Mouse (Mus musculus) left cerebral cortex, adult 11 months (tissue): ENCODE measurements around the gene Gm47995.
"Not testable (repeated sequence)": the region's sequence is repeated elsewhere in the genome, so short reads cannot be mapped to it uniquely, and the experiment has no call there.

Experiments used
- DNase-seq: peaks from one replicate; pipeline ENCODE4 v3.0.0; 2022; ENCODE audit warnings: low spot score

The Gm47995 gene

DNA sequence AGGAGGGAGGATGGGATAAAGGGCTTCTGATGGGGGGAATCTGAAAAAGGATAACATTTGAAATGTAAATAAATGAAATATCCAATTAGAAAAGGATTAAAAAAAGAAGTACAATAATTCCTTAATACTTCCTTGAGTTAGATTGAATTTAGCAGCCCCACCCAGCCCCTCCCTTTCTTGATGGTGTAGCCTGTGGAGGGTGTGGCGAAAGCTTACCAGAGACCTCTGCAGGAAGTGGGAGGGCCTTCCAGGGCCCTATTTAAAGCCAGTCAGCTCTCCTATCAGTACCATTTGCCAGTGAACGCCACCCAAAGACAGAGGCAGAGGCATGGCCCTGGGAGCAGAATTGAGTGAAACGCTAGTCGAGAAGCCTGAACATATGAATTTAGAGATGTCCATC lies at the start of gene Gm47995:
TSS of gene Gm47995 (plus strand) at position 329 of the 400 bp plus-strand sequence.
- DNase-seq: not testable (repeated sequence)

DNA sequence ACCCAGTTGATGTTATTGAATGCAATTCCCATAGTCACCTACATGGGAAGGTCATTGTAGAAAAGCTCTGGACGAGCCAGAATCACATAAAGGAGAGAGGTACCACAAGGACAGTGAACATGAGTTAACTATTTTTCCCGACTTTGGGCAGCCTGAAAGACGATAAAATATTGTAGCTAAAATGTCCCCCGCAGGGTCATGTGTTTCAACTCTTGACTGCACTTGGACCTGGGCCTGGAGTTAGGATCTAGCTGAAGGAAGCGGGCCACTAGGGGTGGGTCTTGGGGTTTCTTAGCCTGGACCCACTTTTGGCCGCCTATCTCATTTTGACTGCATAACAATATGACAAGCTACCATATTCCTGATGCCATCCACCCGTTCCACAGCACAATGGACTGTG lies 48.0 kb upstream of the Gm47995 start:
- no peak for DNase-seq

- DNase-seq: no peak
Observed at GRCm38 (mm10) chr1:151151089-151151488, 47.2 kb upstream of the Gm47995 start.

DNA sequence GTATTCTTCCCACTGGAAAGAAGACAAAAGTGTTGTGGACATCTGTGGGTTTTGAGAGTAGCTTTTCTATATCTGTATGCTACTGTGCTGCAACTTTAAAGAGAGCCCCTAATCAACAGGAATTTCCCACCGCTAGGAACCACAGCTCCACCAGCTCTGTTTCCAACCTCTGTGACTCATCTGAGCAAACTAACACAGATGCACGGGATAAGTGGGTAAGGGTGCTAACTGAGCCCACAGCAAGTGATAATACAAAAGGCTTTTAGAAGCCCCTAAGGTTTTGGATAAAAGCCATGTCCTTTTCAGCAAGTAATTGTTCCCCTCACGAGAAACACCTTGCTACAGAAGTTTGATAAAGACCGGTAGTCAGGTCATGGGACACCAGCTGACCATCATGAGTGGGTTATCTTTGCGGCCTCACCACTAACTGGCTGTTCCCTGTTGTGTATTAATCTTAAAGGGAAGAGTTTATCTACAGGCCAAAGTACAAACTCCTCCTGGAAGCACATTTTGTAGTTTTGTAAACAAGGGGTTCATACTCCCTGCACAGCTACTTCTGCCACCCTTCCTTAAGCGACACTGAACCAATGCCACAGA lies 45.1 kb upstream of the Gm47995 start:
- DNase-seq: no peak

DNA sequence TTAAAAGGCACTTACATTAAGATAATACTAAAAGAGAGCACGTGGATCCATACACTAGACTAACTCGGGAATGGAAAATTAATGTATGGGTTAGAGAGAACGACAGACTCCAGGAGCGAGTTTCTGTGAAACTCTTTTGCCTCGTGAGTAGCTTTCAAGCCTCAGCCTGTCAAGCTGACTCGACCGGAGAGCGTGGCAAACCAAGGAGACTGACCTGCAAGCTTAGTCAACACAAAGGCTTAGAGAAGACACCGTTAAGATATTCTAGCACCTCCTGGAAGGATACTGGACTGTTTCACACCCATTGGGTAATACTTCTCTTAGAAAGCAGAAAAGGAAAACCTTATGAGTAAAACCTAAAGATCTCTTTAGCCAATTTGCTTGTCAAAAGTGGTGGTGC lies 44.1 kb upstream of the Gm47995 start:
- not testable (repeated sequence) for DNase-seq

DNA sequence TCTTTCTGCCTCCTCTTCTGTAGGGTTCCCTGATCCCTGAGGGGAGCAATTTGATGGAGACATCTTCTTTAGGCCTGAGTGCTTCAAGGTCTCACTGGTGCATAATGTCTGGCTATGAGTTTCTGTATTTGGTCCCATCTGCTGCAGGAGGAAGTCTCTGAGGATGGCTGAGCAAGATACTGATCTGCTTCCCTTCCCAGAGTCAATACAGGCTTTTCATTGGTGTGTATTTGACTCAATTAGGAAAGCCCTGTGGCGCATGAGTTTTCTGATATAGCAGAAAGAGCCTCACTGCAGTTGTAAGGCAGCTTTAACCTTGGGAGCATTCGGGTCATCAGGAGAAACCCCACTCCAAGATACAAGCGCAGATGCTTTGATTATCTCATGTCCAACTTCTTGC lies 42.1 kb upstream of the Gm47995 start:
- DNase-seq: no peak

DNA sequence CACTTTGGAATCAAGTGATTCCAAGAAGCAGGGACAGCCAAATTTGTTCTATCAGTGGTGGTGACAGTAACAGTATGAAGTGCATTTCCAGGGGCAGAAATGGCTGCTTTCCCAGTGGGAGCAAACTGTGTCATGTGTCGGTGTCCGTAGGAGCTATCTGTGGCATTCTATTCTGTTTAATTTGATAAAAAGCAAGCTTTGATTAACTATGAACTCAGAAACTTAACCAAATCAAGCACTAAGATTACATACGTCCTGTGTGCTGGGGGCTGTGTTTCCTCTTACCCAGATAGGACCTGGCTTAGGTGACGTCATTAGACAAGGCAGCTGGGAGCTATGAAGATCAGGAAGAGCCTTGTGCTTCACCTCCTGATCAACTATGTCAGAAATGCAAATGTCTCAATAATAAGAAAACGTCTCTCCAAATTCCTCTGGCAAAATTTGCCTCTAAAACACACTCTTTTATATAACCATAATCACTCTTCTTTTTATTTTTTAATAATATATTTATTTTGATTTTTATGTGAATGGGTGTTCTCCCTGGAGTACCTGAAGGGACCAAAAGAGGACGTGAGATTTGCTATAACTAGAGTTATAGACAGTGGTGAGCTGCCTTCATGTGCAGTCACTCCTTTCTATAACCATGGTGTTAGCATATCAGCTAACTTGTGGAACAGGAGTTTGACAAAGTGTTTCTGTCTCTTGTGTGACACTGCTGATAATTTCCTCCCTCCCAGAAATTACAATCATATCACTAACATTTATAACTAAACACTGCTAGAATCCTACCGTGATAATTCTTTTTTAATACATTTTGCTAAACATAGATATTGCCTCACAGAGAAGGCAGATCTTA lies 41.2 kb upstream of the Gm47995 start:
- DNase-seq: no peak

DNA sequence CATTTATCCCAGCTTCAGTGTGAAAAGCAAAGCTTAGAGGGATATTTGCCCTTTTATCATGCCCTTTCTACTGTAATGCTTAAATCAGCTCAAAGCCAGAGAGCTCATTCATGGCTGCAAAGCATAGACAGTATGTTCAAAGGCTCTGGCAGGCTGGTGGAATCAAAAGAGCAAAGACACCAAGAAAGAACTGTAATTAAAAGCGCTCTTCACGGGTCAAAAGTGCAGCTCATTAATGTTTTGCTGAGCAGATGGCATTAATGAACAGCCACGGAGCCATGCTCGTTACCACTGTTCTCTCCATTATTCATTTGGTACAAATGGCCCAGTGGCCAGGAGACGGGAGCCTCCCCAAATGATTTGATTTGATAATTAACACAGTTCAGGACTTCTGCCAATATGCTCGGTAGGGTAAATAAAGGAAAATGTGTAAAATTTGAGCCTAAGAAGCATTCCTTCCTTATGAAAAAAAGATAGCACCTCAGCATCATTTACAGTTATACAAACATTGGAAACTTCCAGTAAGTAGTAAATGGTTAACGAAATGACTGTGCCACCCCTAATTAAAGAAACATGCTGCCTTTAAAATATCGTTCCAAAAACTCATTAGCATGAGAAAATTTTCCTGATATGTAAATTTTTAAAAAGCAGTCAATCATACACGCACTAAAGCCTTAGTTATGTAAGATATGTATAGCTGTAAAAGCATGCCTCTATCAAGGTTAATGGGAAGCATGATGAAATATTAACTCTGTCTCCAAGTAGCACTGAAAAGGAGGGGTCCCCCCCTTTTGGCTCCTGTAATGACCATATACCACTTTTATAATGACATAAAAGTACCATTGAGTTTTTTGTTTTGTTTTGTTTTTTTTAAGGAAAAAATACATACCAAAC lies 40.0 kb upstream of the Gm47995 start:
- no peak for DNase-seq

DNA sequence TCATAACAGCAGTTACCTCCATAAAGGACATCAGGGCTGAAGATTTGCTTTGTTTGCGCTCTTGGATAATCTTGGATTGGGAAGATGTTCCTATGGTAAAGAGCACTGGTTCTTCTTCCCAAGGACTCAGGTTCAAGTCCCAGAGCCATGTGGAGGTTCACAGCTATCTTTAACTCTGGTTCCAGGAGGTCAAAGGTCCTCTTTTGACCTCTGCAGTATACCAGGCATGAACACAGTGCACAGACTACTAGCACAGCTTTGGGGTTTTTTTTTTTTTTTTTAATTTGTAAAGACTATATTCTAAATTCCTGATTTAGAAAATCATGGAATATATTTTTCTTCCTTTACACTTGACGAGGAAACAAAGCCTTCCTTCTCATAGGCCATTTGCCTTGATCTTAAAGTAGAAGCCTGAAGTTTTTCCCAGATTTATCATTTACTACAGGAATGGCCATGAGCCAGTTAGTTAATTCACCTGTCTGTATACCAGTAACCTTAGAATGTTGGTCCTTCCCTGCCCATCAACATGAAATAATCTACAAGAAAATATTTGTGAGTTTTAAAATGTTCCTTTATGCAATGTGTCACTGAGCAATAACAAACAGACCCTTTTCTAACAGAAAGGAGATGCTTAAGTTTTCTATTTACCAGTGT lies 39.3 kb upstream of the Gm47995 start:
- DNase-seq: no peak

DNA sequence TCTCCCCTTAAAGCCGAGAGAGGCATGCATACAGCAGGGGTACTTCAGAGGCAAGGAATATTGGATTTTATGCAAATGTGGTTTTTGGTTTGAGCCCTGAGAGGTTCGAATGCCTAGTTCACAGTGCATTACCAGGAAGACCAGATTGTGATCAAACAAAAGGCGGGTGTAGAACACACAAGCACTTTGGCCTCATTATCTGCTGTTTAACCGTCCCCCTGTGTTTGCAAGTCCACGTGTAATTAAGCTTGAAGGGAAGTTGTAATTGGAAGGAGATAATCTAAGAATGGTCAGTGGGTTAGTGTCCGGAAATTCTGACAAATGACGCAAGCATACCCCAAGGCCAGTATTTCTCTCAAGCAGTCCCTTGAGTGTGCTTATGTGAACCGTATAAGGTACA lies 32.2 kb upstream of the Gm47995 start:
- DNase-seq: no peak

DNA sequence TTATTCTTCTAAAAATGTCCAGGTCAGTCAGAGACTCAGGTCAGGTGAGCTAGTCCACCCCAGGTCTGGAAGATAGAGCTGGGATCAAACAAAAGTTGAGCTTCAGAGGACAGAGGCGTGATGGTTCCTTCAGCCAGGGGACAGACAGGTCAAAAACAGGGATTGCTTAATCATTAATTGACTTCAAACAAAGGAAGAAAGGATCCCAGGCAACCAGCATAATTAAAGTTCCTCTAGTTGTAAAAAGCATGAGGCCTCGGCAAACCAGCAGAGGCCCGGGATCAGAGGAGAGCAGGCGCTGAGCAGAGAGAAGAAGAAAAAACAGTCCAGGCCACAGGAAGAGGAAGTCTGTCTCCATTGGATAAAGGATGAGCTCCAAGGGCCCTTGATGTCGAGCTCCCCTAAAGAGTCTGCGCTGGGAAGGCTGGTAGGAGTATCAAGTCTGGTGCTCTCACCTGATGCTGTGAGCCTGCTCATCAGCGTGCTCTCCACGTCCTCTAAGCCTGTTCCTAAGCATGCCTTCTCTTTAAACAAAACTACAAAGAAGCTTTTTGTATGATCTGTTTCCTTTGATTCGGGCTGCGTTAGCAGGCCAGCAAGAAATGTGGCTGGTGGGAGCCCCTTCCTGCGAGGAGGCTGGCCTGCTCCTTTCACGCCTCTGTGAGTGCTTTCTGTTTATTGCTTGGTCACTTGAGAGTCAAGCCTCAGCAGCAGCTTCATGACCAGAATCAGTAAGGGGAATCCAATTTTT lies 30.8 kb upstream of the Gm47995 start:
- no peak for DNase-seq

DNA sequence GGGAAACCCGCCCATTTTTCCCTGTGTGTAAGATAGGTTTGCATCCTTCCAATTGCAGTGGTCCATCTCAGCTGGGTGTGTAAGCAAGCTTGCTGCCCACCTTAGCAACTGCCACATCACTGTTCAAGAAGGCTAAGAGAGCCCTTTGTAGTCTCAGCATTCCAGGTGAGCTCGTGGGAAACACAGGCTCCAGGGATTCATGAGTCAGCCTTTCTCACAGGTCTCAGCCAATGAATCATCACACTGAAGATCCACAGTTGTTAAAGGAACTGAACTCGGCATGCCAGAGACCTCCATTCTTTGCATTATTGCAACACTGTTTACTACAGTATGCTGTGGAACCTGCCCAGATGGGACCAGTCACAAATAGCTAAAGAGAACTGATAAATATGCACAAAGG lies 29.6 kb upstream of the Gm47995 start:
- no peak for DNase-seq

- DNase-seq: no peak
Observed at GRCm38 (mm10) chr1:151171572-151172461, 26.4 kb upstream of the Gm47995 start.

GRCm38 (mm10) chr1:151177030-151177936 lies 21.0 kb upstream of the Gm47995 start:
- DNase-seq: no peak

DNA sequence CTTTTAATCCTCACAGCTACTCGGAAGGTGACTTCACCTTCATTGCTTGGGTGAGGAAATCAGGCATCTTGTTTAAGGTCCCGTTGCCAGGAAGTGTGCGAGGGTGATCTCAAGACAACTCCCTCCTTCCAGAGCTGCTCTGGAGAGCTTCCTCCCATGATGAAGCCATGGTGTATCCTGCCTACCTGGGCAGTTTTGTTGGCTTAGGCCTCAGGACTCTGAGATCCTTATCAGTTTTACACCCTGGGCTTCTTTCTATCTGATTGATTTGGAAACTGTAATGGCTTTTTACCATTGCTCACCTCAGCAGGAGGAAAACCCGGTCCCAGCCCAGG lies 20.3 kb upstream of the Gm47995 start:
- DNase-seq: no peak

DNA sequence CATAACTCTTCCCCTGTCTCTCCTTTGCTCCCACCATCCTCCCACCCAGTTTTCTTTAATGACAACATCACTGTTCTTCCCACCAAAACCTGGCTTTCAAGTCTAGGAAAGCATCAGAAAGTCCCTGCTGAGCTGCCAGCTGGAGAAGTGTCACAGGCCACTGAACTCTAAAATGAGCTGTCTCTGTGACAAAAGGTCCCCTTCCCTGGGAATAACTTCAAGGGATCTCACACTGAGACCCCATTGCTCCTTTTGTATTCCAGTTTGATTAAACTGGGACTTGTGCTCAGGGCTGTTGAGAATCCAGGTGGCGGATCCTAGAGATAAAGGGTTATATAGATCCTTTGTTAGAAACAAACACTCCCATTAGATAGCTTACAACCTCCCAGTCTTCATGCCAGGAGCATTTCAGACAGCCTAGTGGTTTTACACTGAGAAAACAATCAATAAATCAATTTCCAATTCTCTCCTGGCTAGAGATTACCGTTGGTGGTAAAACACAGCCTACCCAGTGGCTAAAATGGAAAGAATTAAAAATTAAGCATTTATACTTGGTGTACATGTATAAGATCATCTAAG lies 19.7 kb upstream of the Gm47995 start:
- DNase-seq: no peak

DNA sequence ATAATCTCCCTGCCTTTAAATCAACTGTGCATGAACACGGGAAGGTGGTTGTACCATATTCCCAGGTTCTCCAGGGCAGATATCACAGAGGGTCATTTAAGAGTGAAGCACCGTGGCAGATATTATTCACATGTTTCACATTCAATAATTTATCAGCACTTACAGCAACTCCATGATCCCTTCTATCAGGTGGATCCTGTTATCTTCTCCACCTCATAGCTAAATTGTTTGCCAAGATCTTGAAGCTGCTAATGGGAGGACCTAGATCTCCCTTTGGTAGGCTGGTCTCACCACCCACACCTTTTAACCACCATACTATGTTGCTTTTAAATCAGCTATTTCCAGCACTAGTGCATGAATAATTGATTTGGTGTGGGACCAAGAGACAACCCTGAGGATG lies 18.1 kb upstream of the Gm47995 start:
- DNase-seq: no peak

- not testable (repeated sequence) for DNase-seq
Observed at GRCm38 (mm10) chr1:151182266-151182665, 16.0 kb upstream of the Gm47995 start, which contains the start of gene Gm47985. Gene Gm47985 (plus strand): TSS chr1:151182537.

GRCm38 (mm10) chr1:151186186-151186585 lies 12.1 kb upstream of the Gm47995 start:
- not testable (repeated sequence) for DNase-seq
